Mouse (Mus musculus) lung, embryonic 16.5 days (tissue): ENCODE measurements at regions not wholly inside any gene's neighbourhood (a gene's known extent, or its start where the extent isn't known, plus 50 kb on each side); places are given as distances from the start of the nearest gene placed in this dataset.

ENCODE experiments used
- ATAC-seq: fragments of 200-750 bp; cut with Nextera tagmentation; 2 replicates; pipeline ENCODE4 v1.8.0; 2017; ENCODE audit warnings: low read depth, mild to moderate bottlenecking, moderate library complexity
- H3K27ac ChIP-seq: fragments of 300-500 bp; sonication (generic); 2 replicates; pipeline ENCODE4 v1.5.1; 2014; ENCODE audit warnings: mild to moderate bottlenecking, control low read depth, low read length
- H3K27me3 ChIP-seq: fragments of 300-500 bp; sonication (generic); 2 replicates; pipeline ENCODE4 v1.6.1; 2014; ENCODE audit warnings: low read depth, low read length, mixed read lengths; ENCODE audit not compliant: control insufficient read depth, insufficient read depth
- H3K36me3 ChIP-seq: fragments of 300-500 bp; sonication (generic); 2 replicates; pipeline ENCODE4 v1.6.1; 2014; ENCODE audit warnings: low read length; ENCODE audit not compliant: control insufficient read depth, insufficient read depth
- H3K4me1 ChIP-seq: fragments of 300-500 bp; sonication (generic); replicated peaks from 2 replicates; pipeline ENCODE4 v1.6.1; 2014; ENCODE audit warnings: low read length, mixed read lengths; ENCODE audit not compliant: control insufficient read depth, insufficient read depth
- H3K4me2 ChIP-seq: fragments of 300-500 bp; sonication (generic); 2 replicates; pipeline ENCODE4 v1.6.1; 2014; ENCODE audit warnings: low read depth, low read length, control low read depth
- H3K4me3 ChIP-seq: fragments of 300-500 bp; sonication (generic); 2 replicates; pipeline ENCODE4 v1.5.1; 2014; ENCODE audit warnings: mild to moderate bottlenecking, low read length, control low read depth
- H3K9ac ChIP-seq: fragments of 300-500 bp; sonication (generic); 2 replicates; pipeline ENCODE4 v1.6.1; 2014; ENCODE audit warnings: low read length, control low read depth
- H3K9me3 ChIP-seq: fragments of 300-500 bp; sonication (generic); 2 replicates; pipeline ENCODE4 v1.6.1; 2016; ENCODE audit warnings: low read length; ENCODE audit not compliant: control insufficient read depth
- WGBS: fragments of 180-500 bp; shearing (Covaris S2); extraction: QIAGEN DNeasy Blood & Tissue Kit; methylation state at CpG from one replicate; pipeline ENCODE4 v1.1.7; 2014; 5-methylcytosine and 5-hydroxymethylcytosine counted together

DNA sequence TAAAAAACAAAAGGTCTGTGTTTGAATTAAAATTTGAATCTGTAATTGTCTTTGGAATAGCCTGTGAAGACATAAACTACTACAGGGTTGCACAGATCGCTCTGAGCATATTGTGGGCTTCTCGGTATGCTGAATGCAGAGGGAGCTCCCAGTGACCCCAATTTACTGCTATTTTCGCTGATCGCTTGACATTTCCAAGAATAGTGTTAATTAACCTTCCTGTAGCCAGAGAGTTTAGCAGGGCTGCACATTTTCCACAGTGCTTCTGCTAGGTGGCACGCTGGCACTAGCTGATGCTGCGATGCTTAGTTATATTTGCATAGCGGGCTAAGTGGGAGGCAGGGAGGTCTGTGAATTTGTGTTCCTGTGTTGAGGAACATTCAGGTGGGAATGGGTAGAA, 164.8 kb upstream of the Stac start:
- no peak overlapping the region for H3K4me3 ChIP-seq
- H3K4me1 ChIP-seq, result no peaks in the 10 kb centered on the region
- no peaks in the 10 kb centered on the region for H3K36me3 ChIP-seq
- H3K27ac ChIP-seq, result no peak overlapping the region
- H3K27me3 ChIP-seq, result no peaks in the 10 kb centered on the region
- no peaks in the 10 kb centered on the region for H3K9me3 ChIP-seq
- ATAC-seq, result no peak
- no peak overlapping the region for H3K9ac ChIP-seq
- H3K4me2 ChIP-seq, result no peak overlapping the region
- 75% methylated on average over 7 of the region's 7 CpGs for WGBS

DNA sequence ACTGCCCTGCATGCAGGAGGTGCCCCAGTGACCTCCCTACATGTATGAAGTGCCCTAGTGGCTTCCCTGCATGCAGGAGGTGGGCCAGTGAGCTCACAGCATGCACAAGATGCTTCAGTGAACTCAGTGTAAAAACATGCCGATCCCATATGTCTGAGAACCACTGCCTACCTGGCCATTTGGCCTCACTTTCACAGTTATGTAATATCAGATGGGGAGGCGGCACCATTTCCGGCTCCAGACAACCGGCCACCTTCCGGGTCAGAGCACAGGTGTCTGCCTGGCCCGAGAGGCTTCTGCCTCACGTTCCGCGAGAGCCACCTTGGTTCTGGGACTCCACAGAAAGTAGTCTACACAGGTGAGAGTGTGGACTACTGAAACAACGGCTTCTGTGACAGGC, 156.2 kb upstream of the Stac start:
- H3K9ac ChIP-seq, result no peak overlapping the region
- 90% methylated on average over 10 of the region's 10 CpGs for WGBS
- no peak overlapping the region for H3K4me3 ChIP-seq
- no peak overlapping the region for H3K4me2 ChIP-seq
- H3K27ac ChIP-seq, result no peak overlapping the region
- no peaks in the 10 kb centered on the region for H3K36me3 ChIP-seq
- H3K4me1 ChIP-seq, result no peaks in the 10 kb centered on the region
- H3K9me3 ChIP-seq, result no peaks in the 10 kb centered on the region
- no peak for ATAC-seq
- H3K27me3 ChIP-seq, result no peaks in the 10 kb centered on the region

DNA sequence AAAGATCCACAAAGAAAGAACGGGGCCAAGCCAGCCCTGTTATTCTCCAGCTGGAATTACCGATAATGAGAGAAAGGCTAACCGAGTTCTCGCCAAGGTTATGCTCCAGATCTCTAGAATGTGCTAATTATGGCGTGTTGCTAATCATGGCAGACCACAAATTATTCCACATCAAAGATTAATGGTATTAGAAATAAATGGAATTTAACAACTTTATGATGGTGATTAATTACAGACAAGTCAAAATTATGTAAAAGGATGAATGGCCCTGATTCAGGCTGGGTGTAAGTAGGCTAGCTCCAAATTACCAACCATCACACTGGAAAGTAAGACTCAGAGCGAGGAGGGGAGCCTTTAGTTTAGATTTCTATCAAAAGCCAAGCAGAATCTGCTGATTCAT, 151.0 kb upstream of the Stac start:
- Histone ChIP-seq H3K4me1 (no peaks in the 10 kb centered on the region), H3K9ac (no peak overlapping the region), H3K4me3 (no peak overlapping the region), H3K4me2 (no peak overlapping the region), H3K27me3 (no peaks in the 10 kb centered on the region), H3K27ac (no peak overlapping the region), H3K36me3 (no peaks in the 10 kb centered on the region), H3K9me3 (no peaks in the 10 kb centered on the region)
- 81% methylated on average over 6 of the region's 6 CpGs for WGBS
- no peak for ATAC-seq

DNA sequence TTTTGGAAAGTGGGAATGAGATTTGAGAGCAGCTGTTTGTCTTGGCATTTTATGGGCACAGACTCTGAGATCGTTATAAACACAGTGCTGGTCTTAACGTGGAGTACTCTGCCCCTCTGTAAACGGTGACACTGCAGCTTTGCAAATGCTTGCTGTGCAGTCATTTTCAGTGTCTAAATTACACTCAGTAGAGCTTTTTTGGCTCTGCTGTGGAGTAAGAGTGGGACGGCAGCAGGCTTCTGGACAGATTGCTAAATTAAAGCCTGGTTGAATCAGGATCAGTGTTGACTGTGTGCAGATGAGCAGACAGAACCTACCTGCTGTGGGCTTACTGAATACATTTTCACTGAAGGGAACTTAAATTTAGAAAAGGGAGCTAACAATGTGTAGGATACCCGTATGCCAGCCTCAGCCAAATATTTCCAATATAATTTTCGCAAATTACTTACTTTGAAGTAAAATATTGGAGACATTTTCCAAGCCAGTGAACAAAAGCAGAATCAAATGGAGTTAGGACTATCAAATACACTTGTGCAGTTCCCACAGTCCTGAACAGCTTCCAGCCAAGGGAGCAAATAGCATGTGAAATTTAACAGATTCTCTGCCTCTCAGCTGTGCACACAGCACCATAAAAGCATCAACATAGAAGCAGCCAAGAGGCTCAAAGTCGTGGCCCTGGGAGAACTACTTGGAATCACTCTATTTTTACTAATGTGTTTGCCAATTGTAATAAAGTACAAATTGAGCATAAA, 148.1 kb upstream of the Stac start:
- no peak overlapping the region for H3K4me2 ChIP-seq
- H3K9me3 ChIP-seq, result no peaks in the 10 kb centered on the region
- no peaks in the 10 kb centered on the region for H3K27me3 ChIP-seq
- no peak overlapping the region for H3K9ac ChIP-seq
- 59% methylated on average over 7 of the region's 7 CpGs for WGBS
- no peak overlapping the region for H3K4me3 ChIP-seq
- no peaks in the 10 kb centered on the region for H3K4me1 ChIP-seq
- H3K27ac ChIP-seq, result no peak overlapping the region
- ATAC-seq, result no peak
- no peaks in the 10 kb centered on the region for H3K36me3 ChIP-seq

DNA sequence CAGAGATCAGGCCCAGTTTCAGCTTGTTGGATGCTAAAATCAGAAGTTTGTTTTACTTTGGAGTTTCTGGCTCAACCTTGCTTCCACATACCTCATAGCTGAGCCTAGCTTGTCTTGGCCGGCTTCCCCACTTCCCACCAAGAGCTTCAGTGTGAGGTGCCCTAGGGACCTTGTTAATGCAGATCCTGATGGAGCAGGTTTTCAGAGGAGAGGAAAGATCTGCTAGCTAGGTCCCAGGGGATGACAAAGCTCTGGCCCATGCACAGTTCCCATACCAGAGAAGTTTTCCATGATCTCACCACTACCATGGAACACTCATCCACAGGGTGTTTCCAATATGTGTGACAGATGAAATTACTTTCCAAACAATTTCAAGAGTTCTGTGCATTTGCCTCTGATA, 131.9 kb upstream of the Stac start:
- Histone ChIP-seq H3K27me3 (no peaks in the 10 kb centered on the region), H3K4me1 (no peaks in the 10 kb centered on the region), H3K4me2 (no peak overlapping the region), H3K27ac (no peak overlapping the region), H3K4me3 (no peak overlapping the region), H3K9ac (no peak overlapping the region), H3K36me3 (no peaks in the 10 kb centered on the region), H3K9me3 (no peaks in the 10 kb centered on the region)
- ATAC-seq, result no peak
- 85% methylated on average over 1 of the region's 1 CpGs for WGBS

DNA sequence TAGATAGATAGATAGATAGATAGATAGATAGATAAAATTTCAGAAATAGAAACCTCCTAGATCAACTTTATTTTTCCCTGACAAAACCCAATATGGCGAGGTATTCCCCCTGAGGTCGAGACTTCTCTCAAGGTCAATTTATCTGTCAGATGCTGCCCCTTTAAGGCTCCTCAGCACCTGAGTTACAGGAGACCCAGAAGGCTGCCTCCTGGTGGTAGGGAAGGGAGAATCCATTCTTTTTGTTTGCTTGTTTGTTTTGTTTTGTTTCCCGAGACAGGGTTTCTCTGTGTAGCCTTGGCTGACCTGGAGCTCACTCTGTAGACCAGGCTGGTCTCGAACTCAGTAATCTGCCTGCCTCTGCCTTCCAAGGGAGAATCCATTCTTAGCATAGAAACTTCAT, 127.3 kb upstream of the Stac start:
- no peak for ATAC-seq
- Histone ChIP-seq H3K9me3 (no peaks in the 10 kb centered on the region), H3K4me2 (no peak overlapping the region), H3K9ac (no peak overlapping the region), H3K27me3 (no peaks in the 10 kb centered on the region), H3K4me3 (no peak overlapping the region), H3K27ac (no peak overlapping the region), H3K4me1 (no peaks in the 10 kb centered on the region), H3K36me3 (no peaks in the 10 kb centered on the region)
- WGBS, result 63% methylated on average over 4 of the region's 4 CpGs

DNA sequence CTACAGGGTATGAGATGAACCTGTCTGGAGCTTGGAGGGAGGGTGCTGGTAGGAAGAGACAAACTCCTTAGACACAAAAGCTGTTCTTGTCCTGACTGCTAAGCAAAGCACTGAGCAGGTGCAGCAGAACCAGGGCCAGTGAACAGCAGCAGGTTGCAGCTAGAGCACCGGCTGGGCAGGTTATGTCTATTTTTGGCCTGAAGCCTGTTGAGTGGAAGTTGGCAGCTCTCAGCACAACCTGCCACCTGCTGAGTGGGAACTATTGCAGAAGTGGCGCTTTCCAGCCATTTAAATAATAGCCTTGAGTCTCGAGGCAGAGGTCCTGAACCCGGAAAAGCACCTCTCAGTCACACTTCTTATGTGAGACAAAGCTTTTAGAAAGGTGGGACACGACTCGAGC, 114.8 kb upstream of the Stac start:
- no peak overlapping the region for H3K27ac ChIP-seq
- no peaks in the 10 kb centered on the region for H3K9me3 ChIP-seq
- H3K36me3 ChIP-seq, result no peaks in the 10 kb centered on the region
- no peaks in the 10 kb centered on the region for H3K27me3 ChIP-seq
- no peak for ATAC-seq
- no peaks in the 10 kb centered on the region for H3K4me1 ChIP-seq
- H3K4me3 ChIP-seq, result no peak overlapping the region
- 71% methylated on average over 6 of the region's 6 CpGs for WGBS
- H3K9ac ChIP-seq, result no peak overlapping the region
- H3K4me2 ChIP-seq, result no peak overlapping the region

DNA sequence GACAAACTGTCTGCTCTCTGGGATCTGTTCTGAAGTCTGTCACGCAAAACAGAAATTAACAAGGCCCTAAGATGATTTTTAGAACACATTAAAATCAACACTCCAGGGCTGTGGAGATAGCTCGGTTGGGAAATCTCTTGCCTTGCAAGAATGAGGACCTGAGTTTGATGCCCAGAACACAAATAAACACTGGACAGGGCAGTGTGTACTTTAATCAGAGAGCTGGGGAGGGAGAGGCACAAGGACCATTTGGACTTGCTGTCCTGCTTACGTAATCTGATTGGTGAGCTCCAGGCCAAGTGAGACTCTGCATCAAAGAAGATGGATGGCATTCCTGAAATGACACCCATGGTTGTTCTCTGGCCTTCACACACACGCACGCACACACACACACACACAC, 111.2 kb upstream of the Stac start:
- Histone ChIP-seq H3K4me3 (no peak overlapping the region), H3K27me3 (no peaks in the 10 kb centered on the region), H3K9ac (no peak overlapping the region), H3K9me3 (no peaks in the 10 kb centered on the region), H3K4me1 (no peaks in the 10 kb centered on the region), H3K27ac (no peak overlapping the region), H3K36me3 (no peaks in the 10 kb centered on the region), H3K4me2 (no peak overlapping the region)
- WGBS, result 27% methylated on average over 5 of the region's 5 CpGs
- ATAC-seq, result no peak

DNA sequence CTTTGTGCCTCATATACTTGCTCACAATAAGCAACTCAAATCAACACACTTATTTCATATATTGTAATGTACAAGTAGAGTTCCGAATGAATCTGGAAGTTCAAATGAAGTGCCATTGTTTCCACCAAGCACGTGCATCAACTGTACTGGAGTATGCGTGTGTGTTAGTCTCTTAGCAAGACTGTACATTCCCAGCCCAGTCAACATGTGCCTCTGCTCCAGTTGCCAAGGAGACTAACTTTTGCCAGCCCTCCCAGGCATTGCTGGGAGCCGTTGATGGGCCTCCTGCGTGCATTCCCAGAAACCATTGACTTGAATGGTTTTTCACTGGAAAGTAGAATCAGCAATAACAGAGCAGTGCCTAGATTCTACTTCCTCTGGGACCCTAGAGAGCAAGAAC, 110.7 kb upstream of the Stac start:
- Histone ChIP-seq H3K4me1 (no peaks in the 10 kb centered on the region), H3K4me3 (no peak overlapping the region), H3K4me2 (no peak overlapping the region), H3K27me3 (no peaks in the 10 kb centered on the region), H3K9ac (no peak overlapping the region), H3K36me3 (no peaks in the 10 kb centered on the region), H3K27ac (no peak overlapping the region), H3K9me3 (no peaks in the 10 kb centered on the region)
- WGBS, result 72% methylated on average over 5 of the region's 5 CpGs
- no peak for ATAC-seq

DNA sequence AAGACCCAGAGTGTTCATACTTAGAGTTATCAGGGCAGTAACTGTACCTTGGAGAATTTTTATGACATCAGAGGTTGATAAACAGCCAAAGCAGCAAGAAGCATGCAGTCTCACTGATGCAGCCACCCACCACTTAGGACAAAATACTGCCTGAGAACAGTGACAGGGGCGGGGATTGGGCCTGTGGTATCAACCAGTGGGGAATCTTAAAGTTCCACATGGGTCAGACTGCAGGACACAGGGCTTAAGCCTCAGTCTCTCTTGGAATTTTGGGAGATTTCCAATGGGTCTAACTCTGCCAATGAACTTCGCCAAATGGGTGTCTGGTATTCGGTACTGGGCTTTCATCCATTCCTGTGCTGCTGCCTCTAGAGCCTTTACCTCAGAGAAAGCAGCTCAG, 88.8 kb upstream of the Stac start:
- H3K36me3 ChIP-seq, result no peaks in the 10 kb centered on the region
- no peak overlapping the region for H3K4me3 ChIP-seq
- H3K9me3 ChIP-seq, result no peaks in the 10 kb centered on the region
- H3K4me2 ChIP-seq, result no peak overlapping the region
- no peak overlapping the region for H3K9ac ChIP-seq
- 81% methylated on average over 3 of the region's 3 CpGs for WGBS
- no peak overlapping the region for H3K27ac ChIP-seq
- no peaks in the 10 kb centered on the region for H3K4me1 ChIP-seq
- no peaks in the 10 kb centered on the region for H3K27me3 ChIP-seq
- ATAC-seq, result no peak
